ENCODE assay signal across 10 mouse cellular contexts in the genomic region with DNA sequence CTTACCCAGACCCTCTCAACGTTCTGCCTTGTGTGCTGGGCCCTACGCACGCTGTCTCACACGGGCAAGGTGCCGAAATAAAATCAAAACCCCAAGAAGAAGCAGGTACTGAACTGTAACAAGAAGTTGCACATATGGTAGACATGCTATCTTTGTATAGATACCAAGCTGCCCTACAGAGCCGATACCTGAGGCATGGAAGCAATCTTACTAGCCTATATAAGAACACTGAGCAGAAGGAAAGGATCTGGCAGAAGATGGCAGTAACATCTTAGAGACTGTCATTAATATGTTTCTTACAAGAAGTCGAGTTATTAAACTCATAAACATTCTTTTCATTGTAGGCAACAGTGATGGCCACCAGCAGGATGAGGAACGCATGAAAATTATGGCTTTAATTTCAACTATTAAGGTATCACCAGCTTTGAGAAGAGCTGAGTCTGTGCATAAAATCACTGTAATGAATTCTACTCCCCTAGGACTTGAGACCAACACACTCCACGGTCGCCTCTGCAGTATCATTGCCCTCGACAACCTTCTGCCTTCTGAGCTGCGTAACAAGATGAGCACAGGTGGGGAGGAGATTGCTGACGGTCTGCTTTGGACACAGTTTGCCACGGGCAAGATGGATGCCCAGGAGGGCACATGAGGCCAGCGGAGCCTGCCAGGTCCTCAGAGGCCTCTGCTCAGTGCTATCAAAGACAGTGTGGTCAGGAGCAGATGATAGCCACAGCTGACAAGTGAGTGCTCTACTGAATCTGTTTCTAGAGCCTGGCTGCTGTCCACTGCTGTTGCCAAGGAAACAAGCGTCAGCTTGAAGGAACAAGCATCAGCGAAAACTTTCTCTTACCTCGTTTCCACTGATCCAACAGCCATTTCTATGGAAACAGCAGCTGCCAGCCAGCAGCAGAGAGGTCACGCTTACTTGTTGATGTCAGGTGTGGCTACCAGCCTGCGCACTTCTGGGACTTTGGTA.
DNase-seq lines count a peak whose midpoint lies in the region; ATAC-seq and TF ChIP-seq lines count a peak whose summit lies in the region.
"Had no signal": no experiment of that assay in that cellular context is flagged by ENCODE, and none has a peak within 500 bp of the region (broad histone marks: within the 10 kb centered on the region; RNA-seq: fewer than 3 reads in every experiment).

No protein-coding gene starts in this region.

- H3K4me3 ChIP-seq in gastrocnemius, adult 2 months: no peak overlapping the region
- no peak overlapping the region for H3K4me3 ChIP-seq in midbrain, embryonic 14.5 days (replicated peaks; ENCODE audit: low read depth, low read length)
- H3K4me3 ChIP-seq: stomach, embryonic 15.5 days had no signal

- no peak for TF ChIP-seq CTCF in gastrocnemius, adult 2 months (IDR thresholded peaks at IDR 0.05)

- no peak for ATAC-seq in midbrain, embryonic 14.5 days (ENCODE audit: low FRiP score, low TSS enrichment)
- ATAC-seq in activated CD4-positive, CD25-positive, alpha-beta regulatory T cell, adult 4 months: no peak
- ATAC-seq: lung, postnatal 0 days had no signal

- WGBS in midbrain, embryonic 14.5 days: 62% methylated on average over 20 of the region's 20 CpGs

- H3K4me1 ChIP-seq in midbrain, embryonic 14.5 days (ENCODE audit: control insufficient read depth, insufficient read depth, low read length): 0 out of 2 replicates have a peak, but pooled peaks cover 4% of the 10 kb centered on the region
- H3K4me1 ChIP-seq: stomach, embryonic 15.5 days had no signal

- no peak overlapping the region for H3K9ac ChIP-seq in midbrain, embryonic 14.5 days (replicated peaks; ENCODE audit: low read length)
- H3K9ac ChIP-seq: stomach, embryonic 15.5 days had no signal

- H3K27me3 ChIP-seq in midbrain, embryonic 14.5 days (ENCODE audit: control insufficient read depth, insufficient read depth, low read length): no peaks in the 10 kb centered on the region
- H3K27me3 ChIP-seq: stomach, embryonic 15.5 days had no signal

- no peak overlapping the region for H3K27ac ChIP-seq in gastrocnemius, adult 2 months
- peak overlapping the region; percentile 49 for H3K27ac ChIP-seq in midbrain, embryonic 14.5 days (replicated peaks; ENCODE audit: low read depth, low read length)
- H3K27ac ChIP-seq: stomach, embryonic 15.5 days had no signal

- H3K9me3 ChIP-seq in midbrain, embryonic 14.5 days (ENCODE audit: control insufficient read depth, low read length): no peaks in the 10 kb centered on the region
- H3K9me3 ChIP-seq: stomach, embryonic 15.5 days had no signal

- peak; percentile 31 for DNase-seq in gastrocnemius, adult 2 months
- DNase-seq in gastrocnemius, adult 18-20 months (ENCODE audit: low spot score): no peak
- peak; percentile 16 for DNase-seq in ZHBTc4 (ENCODE audit: low read depth, low spot score)
- peak; percentile 13 to 22 for DNase-seq in heart, postnatal 36 days
- DNase-seq in midbrain, embryonic 14.5 days: peak; percentile 78
- no peak for DNase-seq in spleen, postnatal 14 days (ENCODE audit: low spot score in 2 of 2)
- DNase-seq in urinary bladder, adult 2 months (ENCODE audit: low spot score): no peak

- intact Hi-C loops in gastrocnemius, adult 2 months (cut with DNase I): no loop called here
- intact Hi-C loops in heart, postnatal 36 days (cut with DNase I): no loop called here

- H3K36me3 ChIP-seq in midbrain, embryonic 14.5 days (ENCODE audit: control insufficient read depth, insufficient read depth, low read length): no peaks in the 10 kb centered on the region
- H3K36me3 ChIP-seq: stomach, embryonic 15.5 days had no signal

- H3K4me2 ChIP-seq in midbrain, embryonic 14.5 days (ENCODE audit: low read length): no peak overlapping the region
- H3K4me2 ChIP-seq: stomach, embryonic 15.5 days had no signal

Comparison
In these comparisons a context has a peak if more than half of its experiments do, and no peak if none do; other contexts are left out.
1. DNase-seq: peak in gastrocnemius, adult 2 months (single experiment), ZHBTc4 (single experiment), heart, postnatal 36 days (2 of 2) and midbrain, embryonic 14.5 days (single experiment); none in gastrocnemius, adult 18-20 months (single experiment), spleen, postnatal 14 days (0 of 2) and urinary bladder, adult 2 months (single experiment).